Mouse (Mus musculus) G1E (cell line): ENCODE measurements around the gene Spg21.

ENCODE experiments used
- CTCF ChIP-seq: IDR thresholded peaks from 2 replicates; pipeline ENCODE4 v1.5.1; 2012; ENCODE audit warnings: low read depth, low read length, inconsistent platforms, mixed read lengths
- GATA1 ChIP-seq: IDR thresholded peaks from 2 replicates; pipeline ENCODE4 v1.6.1; 2012; ENCODE audit warnings: borderline replicate concordance, low read length, inconsistent platforms, mixed read lengths

GRCm38 (mm10) chr9:65535191-65535722 lies 74.5 kb downstream of the Spg21 start:
- TF ChIP-seq CTCF (no peak), GATA1 (no peak)
